Mouse (Mus musculus): ENCODE measurements around the gene Mmgt2.
A peak's percentile ranks its signal among the peaks of the same experiment; 100 is the strongest.

The Mmgt2 gene

GRCm38 (mm10) chr11:62621586-62622283 is 26.7 kb upstream of the Mmgt2 start:
- DNase-seq, result no peak

GRCm38 (mm10) chr11:62622850-62623249 is 25.6 kb upstream of the Mmgt2 start:
- DNase-seq, result no peak

DNA sequence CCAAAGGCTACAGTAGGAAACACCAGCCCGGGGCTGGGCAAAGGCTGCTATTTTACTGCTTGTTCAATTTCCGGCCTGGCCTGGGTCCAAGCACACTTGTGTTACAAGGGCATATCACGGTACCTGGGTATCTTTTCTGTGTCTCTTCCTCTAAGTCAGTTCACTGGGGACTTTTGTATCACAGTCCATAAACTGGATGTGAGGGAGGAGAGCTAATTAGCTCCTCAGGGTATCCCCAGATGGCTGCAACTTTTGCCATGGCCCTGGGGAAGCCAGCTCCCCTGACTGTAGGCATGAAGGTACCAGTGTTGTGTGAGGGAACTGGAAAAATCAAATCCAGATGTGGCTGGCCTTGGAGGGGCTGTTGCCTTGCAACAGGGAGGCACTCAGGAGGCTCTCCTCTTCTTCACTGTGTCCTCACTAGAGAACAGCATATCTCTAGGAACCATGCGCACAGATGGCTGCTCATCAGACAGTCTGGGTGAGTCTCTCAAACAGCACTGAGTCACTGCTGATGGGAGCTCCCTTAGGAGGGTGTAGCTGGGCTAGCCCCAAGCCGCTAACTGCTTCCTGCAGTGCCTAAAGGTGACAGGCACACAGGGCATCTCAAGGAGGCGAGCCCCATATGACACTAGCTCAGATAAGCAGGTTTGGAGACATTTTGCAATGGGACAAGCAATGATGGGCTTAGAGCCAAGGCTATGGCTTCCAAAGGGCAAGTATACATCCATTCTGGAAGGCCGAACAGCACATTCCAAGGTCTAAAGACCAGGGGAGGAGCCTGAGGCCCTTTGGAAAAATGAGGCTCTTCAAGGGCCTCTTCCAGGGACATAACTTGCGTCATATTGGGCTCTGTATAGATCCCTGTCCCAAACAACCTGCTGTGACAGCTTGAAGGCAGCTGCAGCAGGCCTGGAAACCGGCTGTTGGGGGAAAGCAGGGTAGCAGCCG is 23.8 kb upstream of the Mmgt2 start:
- peak; percentile 64 for DNase-seq

- no peak for DNase-seq
Observed at GRCm38 (mm10) chr11:62629352-62630224, 18.9 kb upstream of the Mmgt2 start.

GRCm38 (mm10) chr11:62630225-62630821 is 18.1 kb upstream of the Mmgt2 start:
- DNase-seq, result no peak

DNA sequence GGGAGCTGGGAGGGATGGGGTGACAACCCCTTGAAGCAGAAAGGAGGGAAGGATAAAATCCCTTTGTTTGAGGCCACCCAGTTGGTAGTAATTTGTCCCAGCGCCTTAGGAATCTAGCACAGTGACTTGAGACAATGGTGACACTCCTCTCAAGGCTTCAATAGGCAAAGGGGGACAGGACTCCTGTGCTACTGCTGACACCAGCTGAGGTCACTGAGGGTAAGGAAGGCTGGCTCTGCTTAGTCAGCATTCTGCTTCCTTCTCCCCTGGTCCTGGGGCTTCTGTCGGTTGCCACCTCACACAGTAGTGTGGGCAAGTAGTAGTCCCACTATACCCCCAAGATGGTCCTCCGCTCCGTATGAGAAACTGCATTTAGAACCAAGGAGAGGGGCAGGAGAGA is 17.3 kb upstream of the Mmgt2 start:
- no peak for DNase-seq

- DNase-seq, result no peak
Observed at GRCm38 (mm10) chr11:62635406-62635805, 13.1 kb upstream of the Mmgt2 start.

GRCm38 (mm10) chr11:62636105-62636839 is 12.2 kb upstream of the Mmgt2 start:
- DNase-seq, result no peak

GRCm38 (mm10) chr11:62636840-62637221 is 11.6 kb upstream of the Mmgt2 start:
- DNase-seq, result peak; percentile 81

DNA sequence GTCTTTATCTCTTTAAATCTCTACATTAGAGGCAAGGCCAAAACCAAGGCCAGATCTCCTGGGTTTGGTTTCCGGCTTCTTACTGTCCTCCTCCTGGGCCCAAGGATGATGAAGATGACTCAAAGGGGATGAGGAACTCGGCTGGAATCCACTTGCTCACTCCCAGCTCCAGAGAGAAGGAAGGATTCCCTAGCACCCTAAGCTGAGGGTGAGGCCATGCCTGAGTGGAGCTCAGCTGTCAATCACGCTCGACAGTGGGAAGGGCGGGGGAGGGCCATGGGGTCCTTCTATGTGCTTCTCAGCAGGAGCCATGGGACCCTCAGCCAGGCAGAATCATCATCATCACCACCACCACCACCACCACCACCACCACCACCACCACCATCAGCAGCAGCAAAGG is 11.1 kb upstream of the Mmgt2 start:
- no peak for DNase-seq

- no peak for DNase-seq
Observed at GRCm38 (mm10) chr11:62637806-62638205, 10.7 kb upstream of the Mmgt2 start.

GRCm38 (mm10) chr11:62638402-62638801 is 10.1 kb upstream of the Mmgt2 start:
- no peak for DNase-seq

GRCm38 (mm10) chr11:62640378-62640777 is 8.1 kb upstream of the Mmgt2 start:
- DNase-seq, result no peak

- no peak for DNase-seq
Observed at GRCm38 (mm10) chr11:62642023-62642844, 6.2 kb upstream of the Mmgt2 start.

GRCm38 (mm10) chr11:62643011-62643631 is 5.3 kb upstream of the Mmgt2 start:
- no peak for DNase-seq

GRCm38 (mm10) chr11:62643681-62644363 is 4.6 kb upstream of the Mmgt2 start:
- no peak for DNase-seq

DNA sequence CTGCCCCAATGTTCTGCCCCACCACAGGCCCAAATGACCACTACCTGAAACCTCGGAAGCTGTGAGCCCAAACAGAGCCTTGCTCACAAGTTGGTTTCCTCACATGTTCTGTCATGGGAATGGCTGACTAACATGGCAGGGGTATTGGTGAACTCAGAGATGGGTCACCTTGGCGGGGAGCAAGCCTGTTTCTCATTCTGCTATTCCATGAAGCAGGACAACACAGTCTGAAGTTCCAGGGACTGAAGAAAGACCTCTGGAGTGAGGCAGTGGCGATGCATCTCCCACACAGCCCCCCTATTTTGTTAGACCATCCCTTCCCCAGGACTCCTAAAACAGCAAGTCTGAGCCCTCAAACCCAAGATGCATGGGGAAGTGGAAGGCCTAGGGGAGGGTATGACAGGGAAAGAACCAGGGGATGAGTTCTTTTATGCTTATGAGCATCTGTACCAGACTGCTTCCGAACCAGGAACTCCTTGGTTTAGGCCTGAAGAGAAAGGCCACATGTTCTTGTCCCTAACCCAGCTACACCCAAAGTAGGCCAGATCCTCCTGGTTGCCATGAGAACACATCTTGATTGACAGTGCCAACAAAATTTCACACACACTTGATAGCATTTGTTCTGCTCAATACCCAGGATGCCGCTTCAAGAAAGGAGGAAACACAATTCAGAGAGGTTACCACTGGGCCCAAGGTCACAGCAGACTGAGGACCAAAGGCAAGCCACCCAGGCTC is 3.7 kb upstream of the Mmgt2 start:
- no peak for DNase-seq

- DNase-seq, result no peak
Observed at GRCm38 (mm10) chr11:62645337-62645675, 3.2 kb upstream of the Mmgt2 start.
